Mouse (Mus musculus) spleen, postnatal 4 days (tissue): ENCODE data around the gene Ostm1.

ENCODE experiments used
- DNase-seq, 2 experiments: peaks; one replicate each; pipeline ENCODE4 v3.0.0; 2022; ENCODE audit warnings: low spot score in 2 of 2

Gene Ostm1

GRCm38 (mm10) chr10:42583902-42584435 is 347 bp downstream of the Ostm1 start:
- DNase-seq, result no peak

- no peak for DNase-seq
These were observed 888 bp downstream of the Ostm1 start for GRCm38 (mm10) chr10:42584436-42584983.

GRCm38 (mm10) chr10:42585156-42585555 is 1.5 kb downstream of the Ostm1 start:
- DNase-seq, result no peak

- no peak for DNase-seq
These were observed 2.1 kb downstream of the Ostm1 start for GRCm38 (mm10) chr10:42585596-42586305.

- no peak for DNase-seq
These were observed 4.5 kb downstream of the Ostm1 start for GRCm38 (mm10) chr10:42587961-42588750.

GRCm38 (mm10) chr10:42589505-42589904 is 5.9 kb downstream of the Ostm1 start:
- no peak for DNase-seq

- no peak for DNase-seq
These were observed 6.9 kb downstream of the Ostm1 start for GRCm38 (mm10) chr10:42590261-42591184.

GRCm38 (mm10) chr10:42591185-42591992 is 7.8 kb downstream of the Ostm1 start:
- DNase-seq, result no peak

GRCm38 (mm10) chr10:42591993-42592686 is 8.5 kb downstream of the Ostm1 start:
- DNase-seq, result no peak

- no peak for DNase-seq
These were observed 9.6 kb downstream of the Ostm1 start for GRCm38 (mm10) chr10:42593201-42593600.

- no peak for DNase-seq
These were observed 15.0 kb downstream of the Ostm1 start for GRCm38 (mm10) chr10:42598615-42599014.

GRCm38 (mm10) chr10:42601556-42601955 is 17.9 kb downstream of the Ostm1 start:
- DNase-seq, result peak; percentile 45 to 75

GRCm38 (mm10) chr10:42604874-42605273 is 21.3 kb downstream of the Ostm1 start:
- DNase-seq, result peak; percentile 39 to 72

- DNase-seq, result no peak
These were observed 23.1 kb downstream of the Ostm1 start for GRCm38 (mm10) chr10:42606757-42607156.

GRCm38 (mm10) chr10:42613075-42613474 is 29.5 kb downstream of the Ostm1 start:
- no peak for DNase-seq

- DNase-seq, result no peak
These were observed 30.2 kb downstream of the Ostm1 start for GRCm38 (mm10) chr10:42613639-42614381.

- DNase-seq, result no peak
These were observed 31.1 kb downstream of the Ostm1 start for GRCm38 (mm10) chr10:42614766-42615165.

- DNase-seq, result no peak
These were observed 34.7 kb downstream of the Ostm1 start for GRCm38 (mm10) chr10:42618291-42618690.

- no peak for DNase-seq
These were observed 42.3 kb downstream of the Ostm1 start for GRCm38 (mm10) chr10:42625907-42626306.
